Mouse (Mus musculus) brain, embryonic 14.5 days (tissue): ENCODE data around the gene Urb2.

ENCODE experiments used
- CTCF ChIP-seq: fragments of 200-500 bp; IDR thresholded peaks from 2 replicates; pipeline ENCODE4 v1.5.1; 2012; ENCODE audit warnings: inconsistent platforms, mild to moderate bottlenecking, moderate library complexity, borderline replicate concordance; ENCODE audit not compliant: insufficient read depth, insufficient read length; ENCODE audit errors: extremely low read depth
- POLR2A ChIP-seq: fragments of 200-500 bp; IDR thresholded peaks from 2 replicates; pipeline ENCODE4 v1.6.1; 2012; ENCODE audit warnings: mild to moderate bottlenecking, inconsistent platforms, borderline replicate concordance; ENCODE audit not compliant: poor library complexity, insufficient read depth, insufficient read length, severe bottlenecking; ENCODE audit errors: extremely low read depth

DNA sequence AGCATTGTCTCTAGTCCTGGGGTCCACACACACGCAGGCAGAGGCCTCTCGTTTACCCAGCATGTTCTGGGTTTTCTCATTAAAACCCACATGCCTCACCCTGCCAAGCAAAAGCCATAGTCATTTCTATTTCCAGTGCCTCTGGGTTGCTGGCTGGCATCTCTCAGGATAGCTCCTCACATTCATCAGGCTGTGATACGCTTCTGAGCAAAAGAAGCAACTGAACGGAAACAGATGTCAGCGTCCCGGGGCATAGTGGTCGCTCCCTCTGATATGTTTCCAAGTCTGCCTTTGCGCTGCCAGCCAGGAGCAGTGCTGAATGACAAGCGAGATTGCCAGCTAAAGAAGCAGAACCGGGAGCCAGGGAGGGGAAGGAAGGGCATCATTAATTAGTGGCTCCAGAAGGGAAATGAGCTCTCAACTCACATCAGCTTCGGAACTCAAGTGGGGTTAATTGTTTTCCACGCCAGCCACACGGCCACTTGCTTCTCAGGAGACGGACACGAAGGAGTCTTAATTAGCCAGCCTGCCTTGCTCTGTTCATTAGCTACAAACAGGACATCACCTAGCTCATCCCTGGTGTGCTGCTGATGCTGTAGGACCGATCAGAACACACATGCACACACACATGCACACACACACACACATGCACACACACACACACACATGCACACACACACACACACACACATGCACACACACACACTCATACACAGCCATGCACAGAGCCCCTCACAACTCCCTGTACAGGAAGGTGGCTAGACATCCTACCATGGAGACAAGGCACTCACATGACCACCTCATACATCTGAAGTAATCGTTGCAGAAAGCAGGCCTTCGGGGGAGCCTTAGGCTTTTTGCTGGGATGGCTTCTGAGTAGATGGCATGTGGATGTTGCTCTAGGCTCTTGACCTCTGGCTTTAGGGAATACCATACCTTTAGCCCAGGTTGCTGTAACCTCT is 49.3 kb downstream of the Urb2 start:
- no peak for TF ChIP-seq POLR2A
- no peak for TF ChIP-seq CTCF
